Mouse (Mus musculus): ENCODE measurements around the gene Prpf8. TPM values are rescaled to one million over a fixed set of nuclear protein-coding genes. Genes with fewer than 3 reads are reported as not detected.
"Not testable (repeated sequence)": the region's sequence is repeated elsewhere in the genome, so short reads cannot be mapped to it uniquely, and the experiment has no call there.

The Prpf8 gene
- polyA plus RNA-seq, 1 experiment: 110 TPM

GRCm38 (mm10) chr11:75546057-75546456 is 59.4 kb downstream of the Prpf8 start:
- no peak overlapping the region for H3K4me3 ChIP-seq (replicated peaks; ENCODE audit: insufficient read depth, low read depth, low read length)
- H3K4me1 ChIP-seq (ENCODE audit: control insufficient read depth, insufficient read depth, low read length): peaks cover 49% of the 10 kb centered on the region
- DNase-seq: no peak
- no peaks in the 10 kb centered on the region for H3K27me3 ChIP-seq (ENCODE audit: control insufficient read depth, insufficient read depth, low read length)
- no peak for TF ChIP-seq POLR2A (IDR thresholded peaks at IDR 0.05; ENCODE audit: borderline replicate concordance, insufficient read depth, low read length)
- no peak for TF ChIP-seq CTCF (IDR thresholded peaks at IDR 0.05; ENCODE audit: borderline replicate concordance, insufficient read depth, low read depth, low read length)
- WGBS: 67% methylated on average over 4 of the region's 4 CpGs
- H3K27ac ChIP-seq (ENCODE audit: insufficient read depth, low read length): no peak overlapping the region

DNA sequence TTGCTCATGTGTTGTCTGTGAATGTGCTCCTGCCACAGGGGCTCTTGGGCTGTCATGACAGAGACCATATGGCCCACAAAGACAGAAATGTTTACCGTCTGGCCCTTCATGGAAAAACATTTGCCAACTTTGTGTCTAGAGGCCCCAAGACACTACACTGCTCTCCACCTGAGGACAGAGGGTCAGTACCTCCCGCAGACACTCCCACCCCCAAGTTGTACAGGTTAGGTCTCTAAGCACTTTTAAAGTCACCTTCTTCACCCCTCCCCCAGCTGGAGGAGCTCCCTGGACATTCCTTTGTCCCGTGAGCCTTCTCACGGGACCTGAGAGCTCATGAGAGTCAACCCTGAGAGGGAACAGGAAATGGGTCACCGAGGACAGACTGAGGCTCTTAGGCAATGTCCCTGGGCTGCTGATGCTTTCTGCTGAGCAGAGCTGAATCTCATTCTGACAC is 63.1 kb downstream of the Prpf8 start:
- Histone ChIP-seq H3K4me3 (replicated peaks; ENCODE audit: insufficient read depth, low read depth, low read length) (no peak overlapping the region), H3K27ac (ENCODE audit: insufficient read depth, low read length) (peak overlapping the region; percentile 20), H3K27me3 (ENCODE audit: control insufficient read depth, insufficient read depth, low read length) (no peaks in the 10 kb centered on the region), H3K4me1 (ENCODE audit: control insufficient read depth, insufficient read depth, low read length) (peaks cover 52% of the 10 kb centered on the region)
- WGBS: 12% methylated on average over 5 of the region's 5 CpGs
- no peak for TF ChIP-seq CTCF (IDR thresholded peaks at IDR 0.05; ENCODE audit: borderline replicate concordance, insufficient read depth, low read depth, low read length)
- TF ChIP-seq POLR2A (IDR thresholded peaks at IDR 0.05; ENCODE audit: borderline replicate concordance, insufficient read depth, low read length): no peak
- peak; percentile 52 to 69 for DNase-seq

GRCm38 (mm10) chr11:75550200-75550946 is 63.8 kb downstream of the Prpf8 start:
- WGBS: 63% methylated on average over 12 of the region's 12 CpGs

DNA sequence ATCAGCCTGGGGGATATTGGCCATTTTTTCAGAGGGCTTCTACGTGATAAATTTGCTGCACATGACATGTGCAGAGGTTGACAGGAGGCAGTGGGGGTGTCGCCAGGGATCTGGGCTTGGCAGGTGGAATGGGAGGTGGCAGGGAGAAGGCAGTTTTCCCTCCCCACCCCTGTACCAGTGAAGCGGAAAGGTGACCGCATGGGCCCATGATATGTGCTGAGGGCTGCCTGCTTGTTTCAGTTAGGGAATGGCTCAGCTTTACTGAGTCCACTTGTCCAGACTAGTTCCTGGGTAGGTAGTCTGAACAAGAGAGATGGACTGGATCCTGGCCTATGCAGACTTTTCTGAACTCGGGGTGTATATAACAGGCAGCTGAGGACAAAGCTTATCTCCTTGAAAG is 64.7 kb downstream of the Prpf8 start:
- Histone ChIP-seq H3K27me3 (ENCODE audit: control insufficient read depth, insufficient read depth, low read length) (no peaks in the 10 kb centered on the region), H3K4me1 (ENCODE audit: control insufficient read depth, insufficient read depth, low read length) (peaks cover 40% of the 10 kb centered on the region), H3K4me3 (replicated peaks; ENCODE audit: insufficient read depth, low read depth, low read length) (no peak overlapping the region), H3K27ac (ENCODE audit: insufficient read depth, low read length) (peak overlapping the region; percentile 70)
- DNase-seq: no peak
- 58% methylated on average over 5 of the region's 5 CpGs for WGBS
- TF ChIP-seq POLR2A (IDR thresholded peaks at IDR 0.05; ENCODE audit: borderline replicate concordance, insufficient read depth, low read length) (no peak), CTCF (IDR thresholded peaks at IDR 0.05; ENCODE audit: borderline replicate concordance, insufficient read depth, low read depth, low read length) (no peak)

More at GRCm38 (mm10) chr11:75550200-75550946, 63.8 kb downstream of the Prpf8 start:
- Histone ChIP-seq H3K4me3 (replicated peaks; ENCODE audit: insufficient read depth, low read depth, low read length) (no peak overlapping the region), H3K4me1 (ENCODE audit: control insufficient read depth, insufficient read depth, low read length) (peaks cover 46% of the 10 kb centered on the region), H3K27ac (ENCODE audit: insufficient read depth, low read length) (peak overlapping the region; percentile 20; the same call in 1 of the 2 replicates), H3K27me3 (ENCODE audit: control insufficient read depth, insufficient read depth, low read length) (no peaks in the 10 kb centered on the region)
- no peak for DNase-seq
- no peak for TF ChIP-seq CTCF (IDR thresholded peaks at IDR 0.05; ENCODE audit: borderline replicate concordance, insufficient read depth, low read depth, low read length)
- TF ChIP-seq POLR2A (IDR thresholded peaks at IDR 0.05; ENCODE audit: borderline replicate concordance, insufficient read depth, low read length): no peak

- H3K27me3 ChIP-seq (ENCODE audit: control insufficient read depth, insufficient read depth, low read length): no peaks in the 10 kb centered on the region
- DNase-seq: peak; percentile 87
- no peak for TF ChIP-seq POLR2A (IDR thresholded peaks at IDR 0.05; ENCODE audit: borderline replicate concordance, insufficient read depth, low read length)
- TF ChIP-seq CTCF (IDR thresholded peaks at IDR 0.05; ENCODE audit: borderline replicate concordance, insufficient read depth, low read depth, low read length): no peak
- no peak overlapping the region for H3K4me3 ChIP-seq (replicated peaks; ENCODE audit: insufficient read depth, low read depth, low read length)
- 6% methylated on average over 9 of the region's 9 CpGs for WGBS
- H3K27ac ChIP-seq (ENCODE audit: insufficient read depth, low read length): peak overlapping the region; percentile 70
- peaks cover 40% of the 10 kb centered on the region for H3K4me1 ChIP-seq (ENCODE audit: control insufficient read depth, insufficient read depth, low read length)
Measured at GRCm38 (mm10) chr11:75551961-75552441, 65.4 kb downstream of the Prpf8 start.

DNA sequence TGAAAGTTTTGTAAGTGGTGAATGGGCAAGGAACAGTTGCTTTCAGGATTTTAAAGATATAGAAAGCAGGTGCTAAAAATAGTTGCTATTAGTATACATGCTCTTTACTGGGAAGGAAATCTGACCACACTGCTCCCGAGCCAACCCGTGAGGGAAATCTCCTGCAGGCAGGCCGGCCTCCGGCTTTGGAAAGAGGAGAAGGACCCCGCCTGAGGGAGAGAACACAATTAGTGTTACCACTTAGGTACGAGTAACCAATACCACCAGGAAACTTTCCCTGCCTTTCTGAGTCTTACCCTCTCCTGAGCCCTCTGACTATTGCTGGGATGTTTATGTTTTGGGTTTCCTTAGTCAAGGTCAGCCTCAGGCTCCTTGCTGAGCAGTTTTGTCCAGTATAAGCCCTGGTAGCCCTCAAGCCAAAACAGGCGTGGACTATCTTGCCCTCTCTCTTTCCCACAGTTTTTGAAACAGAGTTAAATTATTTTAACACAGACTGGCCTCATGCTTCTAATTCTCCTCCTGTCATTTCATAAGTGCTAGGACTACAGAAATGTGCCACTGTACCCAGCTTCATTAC is 66.4 kb downstream of the Prpf8 start:
- Histone ChIP-seq H3K4me1 (ENCODE audit: control insufficient read depth, insufficient read depth, low read length) (peaks cover 40% of the 10 kb centered on the region), H3K4me3 (replicated peaks; ENCODE audit: insufficient read depth, low read depth, low read length) (no peak overlapping the region), H3K27ac (ENCODE audit: insufficient read depth, low read length) (peak overlapping the region; percentile 59; the same call in 1 of the 2 replicates), H3K27me3 (ENCODE audit: control insufficient read depth, insufficient read depth, low read length) (no peaks in the 10 kb centered on the region)
- WGBS: 40% methylated on average over 7 of the region's 7 CpGs
- TF ChIP-seq POLR2A (IDR thresholded peaks at IDR 0.05; ENCODE audit: borderline replicate concordance, insufficient read depth, low read length): no peak
- TF ChIP-seq CTCF (IDR thresholded peaks at IDR 0.05; ENCODE audit: borderline replicate concordance, insufficient read depth, low read depth, low read length): no peak
- DNase-seq: no peak

GRCm38 (mm10) chr11:75556006-75556405 is 69.4 kb downstream of the Prpf8 start:
- 90% methylated on average over 6 of the region's 6 CpGs for WGBS
- not testable (repeated sequence) for H3K27me3 ChIP-seq (ENCODE audit: control insufficient read depth, insufficient read depth, low read length); DNase-seq; H3K27ac ChIP-seq (ENCODE audit: insufficient read depth, low read length); H3K4me3 ChIP-seq (replicated peaks; ENCODE audit: insufficient read depth, low read depth, low read length)
- peaks cover 24% of the 10 kb centered on the region for H3K4me1 ChIP-seq (ENCODE audit: control insufficient read depth, insufficient read depth, low read length)

- 89% methylated on average over 6 of the region's 6 CpGs for WGBS
Measured at GRCm38 (mm10) chr11:75557142-75557541, 70.5 kb downstream of the Prpf8 start.

More at GRCm38 (mm10) chr11:75557142-75557541, 70.5 kb downstream of the Prpf8 start:
- Histone ChIP-seq H3K27ac (ENCODE audit: insufficient read depth, low read length) (no peak overlapping the region), H3K4me3 (replicated peaks; ENCODE audit: insufficient read depth, low read depth, low read length) (no peak overlapping the region), H3K4me1 (ENCODE audit: control insufficient read depth, insufficient read depth, low read length) (peaks cover 20% of the 10 kb centered on the region), H3K27me3 (ENCODE audit: control insufficient read depth, insufficient read depth, low read length) (no peaks in the 10 kb centered on the region)
- no peak for DNase-seq
- TF ChIP-seq CTCF (IDR thresholded peaks at IDR 0.05; ENCODE audit: borderline replicate concordance, insufficient read depth, low read depth, low read length) (no peak), POLR2A (IDR thresholded peaks at IDR 0.05; ENCODE audit: borderline replicate concordance, insufficient read depth, low read length) (no peak)
